Mouse (Mus musculus) hindbrain, embryonic 10.5 days (tissue): Measurements from ENCODE around the gene Etv2. TPM values are rescaled to one million over a fixed set of nuclear protein-coding genes. Genes with fewer than 3 reads are reported as not detected.

ENCODE experiments used
- DNase-seq: peaks from one replicate; pipeline ENCODE4 v3.0.0-alpha.2; 2017; ENCODE audit warnings: low spot score
- H3K27ac ChIP-seq: fragments of 300-500 bp; sonication (generic); 2 replicates; pipeline ENCODE4 v1.5.1; 2016; ENCODE audit warnings: mild to moderate bottlenecking, moderate library complexity
- H3K27me3 ChIP-seq: fragments of 300-500 bp; sonication (generic); 2 replicates; pipeline ENCODE4 v1.6.1; 2016; ENCODE audit warnings: mild to moderate bottlenecking; ENCODE audit not compliant: poor library complexity, insufficient read depth, severe bottlenecking
- H3K36me3 ChIP-seq: fragments of 300-500 bp; sonication (generic); 2 replicates; pipeline ENCODE4 v1.6.1; 2016; ENCODE audit warnings: mild to moderate bottlenecking, moderate library complexity
- H3K4me1 ChIP-seq: fragments of 300-500 bp; sonication (generic); replicated peaks from 2 replicates; pipeline ENCODE4 v1.6.1; 2016; ENCODE audit warnings: mild to moderate bottlenecking
- H3K4me3 ChIP-seq: fragments of 300-500 bp; sonication (generic); 2 replicates; pipeline ENCODE4 v1.5.1; 2016; ENCODE audit warnings: mild to moderate bottlenecking, moderate library complexity
- H3K9me3 ChIP-seq: fragments of 300-500 bp; sonication (generic); 2 replicates; pipeline ENCODE4 v1.6.1; 2016; ENCODE audit warnings: mild to moderate bottlenecking, moderate library complexity
- WGBS: fragments of 180-500 bp; shearing (Covaris S2); methylation state at CpG from one replicate; pipeline ENCODE4 v1.1.7; 2016; 5-methylcytosine and 5-hydroxymethylcytosine counted together
- polyA plus RNA-seq: library from polyadenylated mRNA; unstranded; fragments of >200 nt; fragmentation: Nextera tagmentation; extraction: Ambion mirVana; gene quantifications from 2 replicates; pipeline ENCODE4 v1.2.1, GENCODE M21; 2016

Etv2 gene
- polyA plus RNA-seq, result 0.14 TPM in 1 of 2 replicates, not detected in the other

- Histone ChIP-seq H3K9me3 (no peaks in the 10 kb centered on the region), H3K36me3 (peaks cover 10% of the 10 kb centered on the region), H3K4me3 (peak within 1 kb of the TSS; percentile 36), H3K27me3 (peaks cover 76% of the 10 kb centered on the region), H3K27ac (no peak within 1 kb of the TSS), H3K4me1 (peaks cover 26% of the 10 kb centered on the region)
- WGBS, result 2% methylated on average over 5 of the region's 5 CpGs
- no peak for DNase-seq
Measured at GRCm38 (mm10) chr7:30635752-30636151, at the start of gene Etv2. Etv2 (minus strand) TSS chr7:30635852.

GRCm38 (mm10) chr7:30683425-30683824, 47.8 kb upstream of the Etv2 start:
- H3K4me3 ChIP-seq, result no peak overlapping the region
- 0 out of 2 replicates have a peak, but pooled peaks cover 3% of the 10 kb centered on the region for H3K9me3 ChIP-seq
- no peaks in the 10 kb centered on the region for H3K4me1 ChIP-seq
- 85% methylated on average over 2 of the region's 2 CpGs for WGBS
- DNase-seq, result no peak
- H3K27ac ChIP-seq, result no peak overlapping the region
- peaks cover 23% of the 10 kb centered on the region for H3K27me3 ChIP-seq
- H3K36me3 ChIP-seq, result no peaks in the 10 kb centered on the region

DNA sequence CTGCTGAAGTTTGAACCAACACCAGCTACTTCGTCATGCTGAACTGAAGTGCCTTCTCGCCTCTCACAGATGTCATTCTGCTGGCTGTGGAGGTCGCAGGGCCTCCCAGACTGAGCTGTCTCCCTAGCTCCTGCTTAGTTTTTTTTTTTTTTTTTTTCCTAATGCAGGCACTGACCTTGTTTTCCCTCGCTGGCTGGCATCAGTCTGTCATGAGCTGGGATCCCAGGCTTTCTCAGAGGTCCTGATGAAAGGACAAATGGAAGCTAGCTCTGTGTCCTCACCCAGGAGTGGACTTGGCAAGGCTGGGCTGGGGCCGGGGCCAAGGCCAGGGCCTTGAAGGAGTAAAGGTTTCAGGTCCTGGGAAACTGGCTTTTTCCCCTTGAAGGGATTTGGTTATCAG, 46.2 kb upstream of the Etv2 start:
- no peak overlapping the region for H3K27ac ChIP-seq
- no peak overlapping the region for H3K4me3 ChIP-seq
- no peaks in the 10 kb centered on the region for H3K36me3 ChIP-seq
- no peaks in the 10 kb centered on the region for H3K4me1 ChIP-seq
- WGBS, result 65% methylated on average over 5 of the region's 5 CpGs
- 0 out of 2 replicates have a peak, but pooled peaks cover 3% of the 10 kb centered on the region for H3K9me3 ChIP-seq
- peaks cover 8% of the 10 kb centered on the region for H3K27me3 ChIP-seq
- DNase-seq, result no peak

DNA sequence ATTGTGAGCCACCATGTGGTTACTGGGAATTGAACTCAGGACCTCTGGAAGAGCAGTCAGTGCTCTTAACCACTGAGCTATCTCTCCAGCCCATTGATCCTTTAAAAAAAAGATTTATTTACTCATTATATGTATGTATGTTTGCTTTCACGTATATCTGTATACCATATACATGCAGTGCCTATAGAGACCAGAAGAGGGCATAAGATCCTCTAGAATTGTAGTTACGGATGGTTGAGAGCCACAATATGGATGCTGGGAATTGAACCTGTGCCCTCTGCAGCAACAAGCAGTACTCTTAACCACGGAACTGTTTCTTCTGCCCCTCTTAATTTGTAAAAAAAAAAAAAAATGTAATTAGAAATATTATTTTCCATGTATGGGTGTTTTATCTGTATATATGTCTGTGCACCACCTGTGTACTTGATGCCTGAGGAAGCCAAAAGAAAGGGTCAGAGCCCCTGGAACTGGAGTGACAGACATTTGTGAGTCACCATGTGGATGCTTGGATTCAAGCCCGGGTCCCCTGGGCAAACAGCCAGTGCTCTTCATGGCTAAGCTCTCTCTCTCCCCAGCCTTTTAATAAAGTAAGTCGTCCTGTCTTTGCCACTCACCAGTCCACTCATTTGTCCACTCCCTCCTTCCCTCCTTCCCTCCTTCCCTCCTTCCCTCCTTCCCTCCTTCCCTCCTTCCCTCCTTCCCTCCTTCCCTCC, 42.8 kb upstream of the Etv2 start:
- 72% methylated on average over 5 of the region's 5 CpGs for WGBS
- Histone ChIP-seq H3K4me1 (no peaks in the 10 kb centered on the region), H3K27ac (no peak overlapping the region), H3K4me3 (no peak overlapping the region), H3K27me3 (no peaks in the 10 kb centered on the region; the same call in 1 of the 2 replicates), H3K36me3 (no peaks in the 10 kb centered on the region), H3K9me3 (0 out of 2 replicates have a peak, but pooled peaks cover 3% of the 10 kb centered on the region)
- no peak for DNase-seq

GRCm38 (mm10) chr7:30671480-30671879, 35.8 kb upstream of the Etv2 start, which contains the start of gene Pmis2:
Pmis2 (minus strand) TSS chr7:30671605.
- Histone ChIP-seq H3K9me3 (no peaks in the 10 kb centered on the region), H3K27ac (no peak within 1 kb of the TSS), H3K4me3 (no peak within 1 kb of the TSS), H3K4me1 (no peaks in the 10 kb centered on the region), H3K27me3 (no peaks in the 10 kb centered on the region), H3K36me3 (no peaks in the 10 kb centered on the region)
- 67% methylated on average over 9 of the region's 9 CpGs for WGBS
- no peak for DNase-seq

DNA sequence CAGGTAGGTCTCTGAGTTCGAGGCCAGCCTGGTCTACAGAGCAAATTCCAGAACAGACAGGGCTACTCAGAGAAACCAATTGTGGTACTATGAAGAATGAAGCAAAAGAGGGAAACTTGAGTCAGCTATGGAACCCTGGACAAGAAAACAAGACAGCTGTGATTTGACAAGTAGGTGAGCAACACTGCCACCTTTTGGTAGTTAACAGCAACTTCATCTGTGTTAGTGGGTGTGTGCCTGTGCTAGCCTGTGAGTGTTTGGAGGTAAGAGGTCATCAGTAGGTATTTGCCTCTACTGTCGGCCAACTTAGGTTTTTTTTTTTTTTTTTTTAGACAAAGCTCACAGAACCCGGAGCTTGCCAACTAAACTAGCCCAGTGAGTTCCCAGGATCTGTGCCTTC, 33.6 kb upstream of the Etv2 start:
- no peak for DNase-seq
- Histone ChIP-seq H3K36me3 (no peaks in the 10 kb centered on the region), H3K4me1 (peaks cover 9% of the 10 kb centered on the region), H3K9me3 (no peaks in the 10 kb centered on the region), H3K27ac (no peak overlapping the region), H3K27me3 (no peaks in the 10 kb centered on the region), H3K4me3 (no peak overlapping the region)
- WGBS, result 47% methylated on average over 3 of the region's 3 CpGs

- H3K4me1 ChIP-seq, result peaks cover 13% of the 10 kb centered on the region
- H3K27me3 ChIP-seq, result no peaks in the 10 kb centered on the region
- H3K36me3 ChIP-seq, result peaks cover 28% of the 10 kb centered on the region
- H3K9me3 ChIP-seq, result no peaks in the 10 kb centered on the region
- H3K4me3 ChIP-seq, result peak overlapping the region; percentile 78
- WGBS, result 5% methylated on average over 11 of the region's 11 CpGs
- peak; percentile 16 for DNase-seq
- peak overlapping the region; percentile 85 for H3K27ac ChIP-seq
Measured at GRCm38 (mm10) chr7:30665321-30665720, 29.7 kb upstream of the Etv2 start.

- under 1% methylated on average over 34 of the region's 34 CpGs for WGBS
- peaks cover 13% of the 10 kb centered on the region for H3K4me1 ChIP-seq
- peak within 1 kb of the TSS; percentile 85 for H3K27ac ChIP-seq
- no peaks in the 10 kb centered on the region for H3K27me3 ChIP-seq
- H3K9me3 ChIP-seq, result no peaks in the 10 kb centered on the region
- peak within 1 kb of the TSS; percentile 78 for H3K4me3 ChIP-seq
- DNase-seq, result peak; percentile 92
- peaks cover 35% of the 10 kb centered on the region for H3K36me3 ChIP-seq
Measured at GRCm38 (mm10) chr7:30664529-30665200, 29.0 kb upstream of the Etv2 start, which contains the start of gene Haus5. Haus5 (minus strand) TSS chr7:30664994.

DNA sequence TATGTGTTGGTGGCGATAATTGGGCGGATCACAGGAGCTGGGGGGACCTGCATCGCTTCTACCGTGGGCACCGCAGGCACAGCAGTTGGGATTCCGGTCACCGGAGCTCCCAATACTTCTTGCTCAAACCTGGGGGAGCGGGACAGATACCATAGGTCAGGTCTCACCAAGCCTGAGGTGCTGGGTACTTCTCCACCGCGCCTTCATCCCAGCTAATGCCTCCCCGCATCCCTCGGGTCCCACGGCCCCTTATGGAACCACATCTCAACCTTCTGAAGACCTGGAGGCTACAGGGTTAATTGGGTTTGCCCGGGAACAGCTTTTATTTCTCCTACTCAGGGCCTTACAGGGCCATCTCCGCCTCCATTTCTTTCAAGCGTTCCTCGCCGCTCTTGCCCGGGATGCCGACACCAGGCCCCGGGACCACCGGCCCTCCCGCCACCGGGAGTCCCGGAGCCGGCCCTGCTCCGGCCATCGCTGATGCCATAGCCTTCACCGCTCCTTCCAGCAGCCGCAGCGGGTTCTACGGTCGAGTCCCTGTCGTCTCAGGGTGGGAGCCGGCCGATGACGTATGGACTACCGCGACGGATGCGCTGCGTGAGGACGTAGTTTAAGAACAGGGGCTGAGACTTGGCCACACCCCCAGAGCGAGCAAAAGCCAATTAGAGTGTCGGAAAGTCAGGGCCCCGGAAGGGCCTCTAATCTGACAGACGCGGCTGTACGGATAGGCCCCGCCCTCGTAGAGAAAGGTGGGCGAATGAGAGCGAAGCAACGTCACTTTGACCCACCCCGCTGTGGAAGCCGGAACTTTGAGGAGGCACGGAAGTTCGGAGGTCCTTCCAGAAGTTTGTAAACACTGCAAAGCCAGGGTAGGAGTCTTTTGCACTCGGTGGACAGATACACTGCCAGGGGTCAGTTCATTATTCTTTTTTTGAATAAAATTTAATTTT, 14.2 kb upstream of the Etv2 start, which contains the start of gene Rbm42:
Gene Rbm42, minus strand, starts transcription at position 727 of the 950 bp plus-strand sequence.
- no peaks in the 10 kb centered on the region for H3K9me3 ChIP-seq
- no peaks in the 10 kb centered on the region for H3K27me3 ChIP-seq
- DNase-seq, result peak; percentile 98
- H3K4me3 ChIP-seq, result peak within 1 kb of the TSS; percentile 76
- peak within 1 kb of the TSS; percentile 89 for H3K27ac ChIP-seq
- 1% methylated on average over 59 of the region's 59 CpGs for WGBS
- H3K4me1 ChIP-seq, result peaks cover 10% of the 10 kb centered on the region
- H3K36me3 ChIP-seq, result peaks cover 70% of the 10 kb centered on the region

GRCm38 (mm10) chr7:30639083-30639482, 3.4 kb upstream of the Etv2 start:
- H3K4me1 ChIP-seq, result peaks cover 21% of the 10 kb centered on the region
- no peaks in the 10 kb centered on the region for H3K9me3 ChIP-seq
- DNase-seq, result no peak
- H3K36me3 ChIP-seq, result peaks cover 43% of the 10 kb centered on the region
- no peak overlapping the region; the same call in 1 of the 2 replicates for H3K27ac ChIP-seq
- 33% methylated on average over 4 of the region's 4 CpGs for WGBS
- H3K27me3 ChIP-seq, result peaks cover 47% of the 10 kb centered on the region
- no peak overlapping the region for H3K4me3 ChIP-seq

- Histone ChIP-seq H3K27ac (no peak overlapping the region), H3K4me3 (peak overlapping the region; percentile 4; the same call in 1 of the 2 replicates), H3K9me3 (no peaks in the 10 kb centered on the region), H3K27me3 (peaks cover 73% of the 10 kb centered on the region), H3K4me1 (peaks cover 26% of the 10 kb centered on the region), H3K36me3 (peaks cover 16% of the 10 kb centered on the region)
- WGBS, result 29% methylated on average over 11 of the region's 11 CpGs
- no peak for DNase-seq
Measured at GRCm38 (mm10) chr7:30636395-30636794, 743 bp upstream of the Etv2 start.

DNA sequence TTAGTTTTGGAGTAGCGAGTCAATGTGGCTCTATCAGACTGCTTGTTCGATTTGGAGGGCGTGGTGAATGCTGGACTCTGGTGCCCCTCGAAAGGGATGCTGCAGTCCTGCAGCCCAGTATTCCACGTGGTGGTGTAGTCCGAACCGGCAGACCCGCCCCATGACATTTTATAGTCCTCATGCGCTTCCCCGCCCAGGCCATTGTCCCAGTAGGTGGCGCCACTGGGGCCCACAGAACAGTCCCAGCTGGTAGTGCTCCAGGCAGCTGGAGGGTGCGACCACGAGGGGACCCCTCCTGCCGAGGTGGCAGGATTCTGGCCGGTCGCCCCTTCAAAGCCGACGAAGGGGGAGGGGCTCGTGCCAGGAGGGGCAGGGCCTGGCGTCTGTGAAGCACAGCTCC, 1.0 kb downstream of the Etv2 start:
- Histone ChIP-seq H3K27ac (no peak overlapping the region), H3K4me1 (peaks cover 26% of the 10 kb centered on the region), H3K36me3 (no peaks in the 10 kb centered on the region), H3K27me3 (peaks cover 76% of the 10 kb centered on the region), H3K4me3 (peak overlapping the region; percentile 36), H3K9me3 (no peaks in the 10 kb centered on the region)
- peak; percentile 77 for DNase-seq
- WGBS, result under 1% methylated on average over 20 of the region's 20 CpGs
